Mouse (Mus musculus): ENCODE measurements around the gene Ahsg. TPM values are rescaled to one million over a fixed set of nuclear protein-coding genes. Genes with fewer than 3 reads are reported as not detected.

Gene Ahsg
- polyA plus RNA-seq, 1 experiment from 2014 or later, result not detected

GRCm38 (mm10) chr16:22876218-22877043 lies 14.6 kb upstream of the Ahsg start:
- Histone ChIP-seq H3K4me3 (replicated peaks) (no peak overlapping the region), H3K27me3 (0 out of 2 replicates have a peak, but pooled peaks cover 4% of the 10 kb centered on the region), H3K4me2 (no peak overlapping the region), H3K9me3 (no peaks in the 10 kb centered on the region), H3K36me3 (replicated peaks) (peaks cover 22% of the 10 kb centered on the region), H3K9ac (no peak overlapping the region), H3K4me1 (peaks cover 12% of the 10 kb centered on the region), H3K27ac (no peak overlapping the region)
- no peak for ATAC-seq (ENCODE audit: low FRiP score)
- WGBS, result 54% methylated on average over 9 of the region's 9 CpGs

GRCm38 (mm10) chr16:22877660-22878390 lies 13.3 kb upstream of the Ahsg start:
- Histone ChIP-seq H3K4me1 (peaks cover 12% of the 10 kb centered on the region), H3K4me2 (no peak overlapping the region), H3K9ac (no peak overlapping the region), H3K27me3 (0 out of 2 replicates have a peak, but pooled peaks cover 4% of the 10 kb centered on the region), H3K27ac (no peak overlapping the region), H3K36me3 (replicated peaks) (peaks cover 8% of the 10 kb centered on the region), H3K9me3 (no peaks in the 10 kb centered on the region), H3K4me3 (replicated peaks) (no peak overlapping the region)
- no peak for ATAC-seq (ENCODE audit: low FRiP score)
- 89% methylated on average over 11 of the region's 11 CpGs for WGBS

GRCm38 (mm10) chr16:22878716-22879115 lies 12.4 kb upstream of the Ahsg start:
- H3K4me1 ChIP-seq, result peaks cover 12% of the 10 kb centered on the region
- H3K36me3 ChIP-seq (replicated peaks), result no peaks in the 10 kb centered on the region
- H3K9me3 ChIP-seq, result no peaks in the 10 kb centered on the region
- no peak overlapping the region for H3K4me3 ChIP-seq (replicated peaks)
- 79% methylated on average over 7 of the region's 7 CpGs for WGBS
- H3K27ac ChIP-seq, result no peak overlapping the region
- 0 out of 2 replicates have a peak, but pooled peaks cover 4% of the 10 kb centered on the region for H3K27me3 ChIP-seq
- no peak overlapping the region for H3K4me2 ChIP-seq
- no peak for ATAC-seq (ENCODE audit: low FRiP score)
- no peak overlapping the region for H3K9ac ChIP-seq

GRCm38 (mm10) chr16:22879945-22880595 lies 11.0 kb upstream of the Ahsg start:
- Histone ChIP-seq H3K27ac (no peak overlapping the region), H3K4me1 (peaks cover 12% of the 10 kb centered on the region), H3K4me2 (no peak overlapping the region), H3K4me3 (replicated peaks) (no peak overlapping the region), H3K9ac (no peak overlapping the region), H3K27me3 (0 out of 2 replicates have a peak, but pooled peaks cover 4% of the 10 kb centered on the region), H3K36me3 (replicated peaks) (no peaks in the 10 kb centered on the region), H3K9me3 (no peaks in the 10 kb centered on the region)
- ATAC-seq (ENCODE audit: low FRiP score), result no peak
- WGBS, result 63% methylated on average over 7 of the region's 7 CpGs

- no peak overlapping the region for H3K9ac ChIP-seq
- H3K4me1 ChIP-seq, result peaks cover 12% of the 10 kb centered on the region
- 0 out of 2 replicates have a peak, but pooled peaks cover 4% of the 10 kb centered on the region for H3K27me3 ChIP-seq
- H3K4me3 ChIP-seq (replicated peaks), result no peak overlapping the region
- no peak for ATAC-seq (ENCODE audit: low FRiP score)
- H3K36me3 ChIP-seq (replicated peaks), result no peaks in the 10 kb centered on the region
- 2% methylated on average over 6 of the region's 6 CpGs for WGBS
- no peaks in the 10 kb centered on the region for H3K9me3 ChIP-seq
- no peak overlapping the region for H3K4me2 ChIP-seq
- H3K27ac ChIP-seq, result no peak overlapping the region
Observed at GRCm38 (mm10) chr16:22880900-22881299, 10.2 kb upstream of the Ahsg start.

GRCm38 (mm10) chr16:22881487-22881886 lies 9.6 kb upstream of the Ahsg start:
- Histone ChIP-seq H3K4me2 (no peak overlapping the region), H3K36me3 (replicated peaks) (no peaks in the 10 kb centered on the region), H3K9ac (no peak overlapping the region), H3K27ac (no peak overlapping the region), H3K4me3 (replicated peaks) (no peak overlapping the region), H3K4me1 (peaks cover 13% of the 10 kb centered on the region), H3K9me3 (no peaks in the 10 kb centered on the region), H3K27me3 (0 out of 2 replicates have a peak, but pooled peaks cover 4% of the 10 kb centered on the region)
- 69% methylated on average over 4 of the region's 4 CpGs for WGBS
- no peak for ATAC-seq (ENCODE audit: low FRiP score)

- H3K27me3 ChIP-seq, result 0 out of 2 replicates have a peak, but pooled peaks cover 4% of the 10 kb centered on the region
- peaks cover 14% of the 10 kb centered on the region for H3K4me1 ChIP-seq
- no peak overlapping the region for H3K4me2 ChIP-seq
- ATAC-seq (ENCODE audit: low FRiP score), result no peak
- no peak overlapping the region for H3K27ac ChIP-seq
- WGBS, result 83% methylated on average over 5 of the region's 5 CpGs
- no peaks in the 10 kb centered on the region for H3K9me3 ChIP-seq
- H3K36me3 ChIP-seq (replicated peaks), result no peaks in the 10 kb centered on the region
- H3K4me3 ChIP-seq (replicated peaks), result no peak overlapping the region
- H3K9ac ChIP-seq, result no peak overlapping the region
Observed at GRCm38 (mm10) chr16:22883441-22883840, 7.6 kb upstream of the Ahsg start.

- no peaks in the 10 kb centered on the region for H3K9me3 ChIP-seq
- no peaks in the 10 kb centered on the region for H3K36me3 ChIP-seq (replicated peaks)
- H3K4me1 ChIP-seq, result peaks cover 15% of the 10 kb centered on the region
- 48% methylated on average over 4 of the region's 4 CpGs for WGBS
- H3K4me3 ChIP-seq (replicated peaks), result no peak overlapping the region
- ATAC-seq (ENCODE audit: low FRiP score), result no peak
- no peak overlapping the region for H3K27ac ChIP-seq
- no peak overlapping the region for H3K4me2 ChIP-seq
- H3K9ac ChIP-seq, result no peak overlapping the region
- no peaks in the 10 kb centered on the region for H3K27me3 ChIP-seq
Observed at GRCm38 (mm10) chr16:22885356-22885755, 5.7 kb upstream of the Ahsg start.

- Histone ChIP-seq H3K9ac (no peak overlapping the region), H3K27me3 (no peaks in the 10 kb centered on the region), H3K4me2 (no peak overlapping the region), H3K9me3 (no peaks in the 10 kb centered on the region), H3K4me3 (replicated peaks) (no peak overlapping the region), H3K4me1 (0 out of 2 replicates have a peak, but pooled peaks cover 6% of the 10 kb centered on the region), H3K36me3 (replicated peaks) (no peaks in the 10 kb centered on the region), H3K27ac (no peak overlapping the region)
- no peak for ATAC-seq (ENCODE audit: low FRiP score)
- 93% methylated on average over 3 of the region's 3 CpGs for WGBS
Observed at GRCm38 (mm10) chr16:22886726-22887125, 4.4 kb upstream of the Ahsg start.

- WGBS, result 53% methylated on average over 4 of the region's 4 CpGs
- peaks cover 6% of the 10 kb centered on the region; the same call in 1 of the 2 replicates for H3K4me1 ChIP-seq
- no peaks in the 10 kb centered on the region for H3K27me3 ChIP-seq
- no peak for ATAC-seq (ENCODE audit: low FRiP score)
- H3K27ac ChIP-seq, result no peak overlapping the region
- H3K9ac ChIP-seq, result no peak overlapping the region
- no peak overlapping the region for H3K4me2 ChIP-seq
- H3K36me3 ChIP-seq (replicated peaks), result no peaks in the 10 kb centered on the region
- no peaks in the 10 kb centered on the region for H3K9me3 ChIP-seq
- H3K4me3 ChIP-seq (replicated peaks), result no peak overlapping the region
Observed at GRCm38 (mm10) chr16:22888835-22889234, 2.2 kb upstream of the Ahsg start.

GRCm38 (mm10) chr16:22889716-22890115 lies 1.4 kb upstream of the Ahsg start:
- H3K4me2 ChIP-seq, result no peak overlapping the region
- H3K27me3 ChIP-seq, result no peaks in the 10 kb centered on the region
- no peak overlapping the region for H3K27ac ChIP-seq
- no peaks in the 10 kb centered on the region for H3K9me3 ChIP-seq
- no peak overlapping the region for H3K4me3 ChIP-seq (replicated peaks)
- H3K9ac ChIP-seq, result no peak overlapping the region
- no peak for ATAC-seq (ENCODE audit: low FRiP score)
- H3K36me3 ChIP-seq (replicated peaks), result no peaks in the 10 kb centered on the region
- peaks cover 6% of the 10 kb centered on the region; the same call in 1 of the 2 replicates for H3K4me1 ChIP-seq
- WGBS, result 94% methylated on average over 8 of the region's 8 CpGs

GRCm38 (mm10) chr16:22891733-22892154 lies 667 bp downstream of the Ahsg start:
- H3K9ac ChIP-seq, result no peak overlapping the region
- H3K4me1 ChIP-seq, result peaks cover 4% of the 10 kb centered on the region; the same call in 1 of the 2 replicates
- no peak for ATAC-seq (ENCODE audit: low FRiP score)
- H3K27ac ChIP-seq, result no peak overlapping the region
- no peaks in the 10 kb centered on the region for H3K27me3 ChIP-seq
- H3K4me3 ChIP-seq (replicated peaks), result no peak overlapping the region
- no peaks in the 10 kb centered on the region for H3K36me3 ChIP-seq (replicated peaks)
- no peaks in the 10 kb centered on the region for H3K9me3 ChIP-seq
- no peak overlapping the region for H3K4me2 ChIP-seq
- WGBS, result 91% methylated on average over 8 of the region's 8 CpGs
